Mouse (Mus musculus) testis, adult 2 months (tissue): ENCODE measurements around the gene Dexi. TPM values are rescaled to one million over a fixed set of nuclear protein-coding genes. Genes with fewer than 3 reads are reported as not detected.

Experiments
- H3K27ac ChIP-seq: fragments of 200-500 bp; 2 replicates; pipeline ENCODE4 v1.5.1; 2012; ENCODE audit warnings: low read depth, low read length; ENCODE audit not compliant: control insufficient read depth, insufficient read depth
- H3K27me3 ChIP-seq: fragments of 200-500 bp; 2 replicates; pipeline ENCODE4 v1.6.1; 2012; ENCODE audit warnings: mild to moderate bottlenecking, low read length, moderate library complexity; ENCODE audit not compliant: control insufficient read depth, insufficient read depth
- H3K36me3 ChIP-seq: fragments of 200-500 bp; 2 replicates; pipeline ENCODE4 v1.6.1; 2012; ENCODE audit warnings: mild to moderate bottlenecking, low read length; ENCODE audit not compliant: control insufficient read depth, insufficient read depth
- H3K4me1 ChIP-seq: fragments of 200-500 bp; 2 replicates; pipeline ENCODE4 v1.6.1; 2012; ENCODE audit warnings: low read length; ENCODE audit not compliant: control insufficient read depth, insufficient read depth
- H3K4me3 ChIP-seq: fragments of 200-500 bp; 2 replicates; pipeline ENCODE4 v1.5.1; 2012; ENCODE audit warnings: low read depth, mild to moderate bottlenecking, low read length, moderate library complexity, mixed read lengths; ENCODE audit not compliant: control insufficient read depth
- CTCF ChIP-seq: fragments of 200-500 bp; IDR thresholded peaks from 2 replicates; pipeline ENCODE4 v1.5.1; 2012; ENCODE audit warnings: low read depth, mild to moderate bottlenecking, inconsistent platforms, low read length, moderate library complexity; ENCODE audit not compliant: control insufficient read depth, insufficient read depth, insufficient replicate concordance
- POLR2A ChIP-seq: fragments of 200-500 bp; IDR thresholded peaks from 2 replicates; pipeline ENCODE4 v1.6.1; 2012; ENCODE audit warnings: low read depth, mild to moderate bottlenecking, inconsistent platforms, low read length, moderate library complexity; ENCODE audit not compliant: control insufficient read depth
- polyA plus RNA-seq: library from polyadenylated mRNA; depleted of rRNA; stranded (reverse); fragments of >200 nt; gene quantifications from 2 replicates; pipeline ENCODE4 v1.2.3, GENCODE M21; 2012

Dexi gene
- polyA plus RNA-seq, 1 experiment = 16.4 TPM

DNA sequence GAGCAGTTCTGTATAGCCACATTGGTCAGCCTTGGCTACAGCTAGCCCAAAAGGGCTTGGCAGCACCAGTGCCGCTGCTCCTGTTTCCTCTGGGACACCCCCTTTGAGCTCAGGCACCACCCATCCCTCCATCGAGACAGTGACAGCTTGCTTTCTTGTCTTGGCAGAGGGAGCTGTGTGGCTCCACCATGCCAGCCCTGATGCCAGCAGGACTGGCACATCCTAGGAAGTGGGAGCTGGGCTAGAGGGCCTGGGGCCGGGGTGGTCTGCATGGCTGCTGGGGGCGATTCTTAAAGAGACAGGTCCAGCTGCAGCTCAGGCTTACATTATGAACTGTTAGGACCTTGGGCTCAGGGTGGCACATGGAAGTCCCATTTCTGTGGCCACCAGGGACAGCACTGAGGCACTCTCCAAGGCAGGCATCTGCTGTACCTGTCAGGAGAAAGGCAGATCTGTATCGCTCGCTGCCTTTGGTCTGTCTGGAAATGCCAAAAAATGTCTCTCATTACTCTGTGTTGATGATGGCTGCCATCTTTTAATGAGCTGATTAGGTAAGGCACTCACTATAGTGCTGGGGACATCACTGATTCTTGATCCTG lies 15.7 kb downstream of the Dexi start:
- peaks cover 9% of the 10 kb centered on the region for H3K4me1 ChIP-seq
- H3K27me3 ChIP-seq = no peaks in the 10 kb centered on the region
- TF ChIP-seq CTCF = 0 out of 2 replicates have a peak, but pooled peaks have one; percentile 18
- no peak for TF ChIP-seq POLR2A
- no peak overlapping the region for H3K27ac ChIP-seq
- H3K4me3 ChIP-seq = no peak overlapping the region
- no peaks in the 10 kb centered on the region for H3K36me3 ChIP-seq

DNA sequence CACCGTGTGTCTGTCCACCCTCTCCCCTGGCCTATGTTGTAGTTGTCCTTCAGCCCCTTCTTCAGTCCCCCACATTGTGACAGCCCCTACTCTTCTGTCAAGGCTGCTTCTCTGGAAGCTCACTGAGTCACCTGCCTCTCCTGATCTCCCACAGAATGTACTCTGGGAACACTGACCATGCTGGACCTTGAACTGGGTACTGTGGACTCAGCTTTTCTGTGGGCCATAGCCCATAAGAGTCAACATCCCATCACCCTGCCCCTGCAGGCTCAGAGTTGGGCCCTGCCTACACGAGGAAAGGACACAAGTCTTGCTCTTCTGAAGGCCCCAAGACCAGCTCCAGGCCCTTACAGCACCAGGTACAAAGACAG lies 17.3 kb downstream of the Dexi start:
- Histone ChIP-seq H3K4me1 (no peaks in the 10 kb centered on the region), H3K27me3 (no peaks in the 10 kb centered on the region), H3K27ac (no peak overlapping the region), H3K36me3 (no peaks in the 10 kb centered on the region), H3K4me3 (no peak overlapping the region)
- TF ChIP-seq POLR2A (no peak), CTCF (no peak)

DNA sequence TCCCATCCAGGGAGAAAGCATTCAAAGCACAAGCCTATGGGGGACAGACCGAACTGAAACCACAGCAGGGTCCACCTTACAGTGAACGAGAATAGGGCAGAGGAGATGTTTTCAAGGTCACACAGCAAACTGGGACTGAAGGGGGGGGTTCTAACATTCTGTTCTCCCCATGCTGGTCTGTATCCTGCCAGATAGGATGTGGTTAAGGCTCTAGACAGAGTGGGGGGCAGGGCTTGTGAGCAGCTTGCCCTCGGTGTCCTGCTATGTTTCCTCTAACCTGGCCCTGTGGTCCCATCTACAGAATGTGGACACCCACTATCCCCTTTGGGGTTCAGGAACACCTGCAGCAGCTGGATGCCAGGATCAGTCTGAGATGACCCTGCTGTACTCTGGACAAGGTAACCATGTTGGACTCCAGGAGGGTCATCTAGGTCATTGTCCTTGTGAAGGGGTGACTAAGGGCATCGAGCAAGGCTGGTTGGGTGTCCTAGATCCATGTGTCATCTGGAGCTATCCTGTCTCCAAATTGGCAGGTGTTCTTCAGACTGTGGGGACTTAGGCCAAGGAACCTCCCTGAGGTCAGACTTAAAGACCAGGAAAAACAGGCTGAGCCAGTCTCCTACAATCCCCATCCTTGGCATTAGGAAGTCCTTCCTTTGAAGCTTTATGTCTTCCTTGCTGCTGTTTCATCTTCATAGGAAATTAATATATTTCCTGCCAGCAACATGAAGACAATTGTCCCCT lies 17.8 kb downstream of the Dexi start:
- H3K27ac ChIP-seq = no peak overlapping the region
- TF ChIP-seq POLR2A (no peak), CTCF (no peak)
- no peaks in the 10 kb centered on the region for H3K27me3 ChIP-seq
- no peaks in the 10 kb centered on the region for H3K4me1 ChIP-seq
- no peaks in the 10 kb centered on the region for H3K36me3 ChIP-seq
- H3K4me3 ChIP-seq = no peak overlapping the region

DNA sequence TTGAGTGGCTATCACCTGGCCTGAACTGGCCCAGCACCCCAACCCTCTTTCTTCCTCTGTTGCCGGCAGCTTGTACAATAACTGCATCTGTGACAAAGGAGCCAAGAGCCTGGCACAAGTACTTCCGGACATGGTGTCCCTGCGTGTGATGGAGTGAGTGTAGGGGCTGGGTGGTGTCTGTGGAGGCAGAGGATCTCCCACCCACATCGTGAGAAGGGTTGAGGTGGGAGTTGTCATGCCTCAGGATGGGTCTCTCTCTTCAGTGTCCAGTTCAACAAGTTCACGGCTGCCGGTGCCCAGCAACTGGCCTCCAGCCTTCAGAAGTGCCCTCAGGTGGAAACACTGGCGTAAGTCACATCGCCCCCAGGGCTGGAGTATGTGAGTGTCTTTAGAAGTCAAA lies 19.2 kb downstream of the Dexi start:
- no peak overlapping the region for H3K27ac ChIP-seq
- no peak overlapping the region for H3K4me3 ChIP-seq
- H3K27me3 ChIP-seq = no peaks in the 10 kb centered on the region
- no peaks in the 10 kb centered on the region for H3K36me3 ChIP-seq
- H3K4me1 ChIP-seq = no peaks in the 10 kb centered on the region
- no peak for TF ChIP-seq POLR2A
- TF ChIP-seq CTCF = no peak

DNA sequence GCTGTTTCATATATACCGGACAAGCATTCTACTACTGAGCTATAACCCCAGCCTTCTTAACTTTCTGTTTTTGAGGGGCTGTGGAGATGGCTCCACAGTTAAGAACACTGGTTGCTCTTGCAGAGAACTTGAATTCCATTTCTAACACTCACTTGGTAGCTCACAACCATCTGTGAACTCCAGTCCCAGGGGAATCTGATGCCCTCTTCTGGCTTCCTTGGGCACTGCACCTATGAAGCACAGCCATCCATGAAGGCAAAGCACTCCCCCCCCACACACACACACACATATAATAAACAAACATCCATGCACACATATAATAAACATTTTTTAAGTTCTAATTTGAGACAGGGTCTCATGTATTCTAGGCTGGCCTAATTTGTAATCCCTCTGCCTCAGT lies 20.0 kb downstream of the Dexi start:
- no peaks in the 10 kb centered on the region for H3K36me3 ChIP-seq
- H3K27me3 ChIP-seq = no peaks in the 10 kb centered on the region
- peak; percentile 57; the same call in 1 of the 2 replicates for TF ChIP-seq CTCF
- TF ChIP-seq POLR2A = no peak
- no peaks in the 10 kb centered on the region for H3K4me1 ChIP-seq
- no peak overlapping the region for H3K27ac ChIP-seq
- no peak overlapping the region for H3K4me3 ChIP-seq

DNA sequence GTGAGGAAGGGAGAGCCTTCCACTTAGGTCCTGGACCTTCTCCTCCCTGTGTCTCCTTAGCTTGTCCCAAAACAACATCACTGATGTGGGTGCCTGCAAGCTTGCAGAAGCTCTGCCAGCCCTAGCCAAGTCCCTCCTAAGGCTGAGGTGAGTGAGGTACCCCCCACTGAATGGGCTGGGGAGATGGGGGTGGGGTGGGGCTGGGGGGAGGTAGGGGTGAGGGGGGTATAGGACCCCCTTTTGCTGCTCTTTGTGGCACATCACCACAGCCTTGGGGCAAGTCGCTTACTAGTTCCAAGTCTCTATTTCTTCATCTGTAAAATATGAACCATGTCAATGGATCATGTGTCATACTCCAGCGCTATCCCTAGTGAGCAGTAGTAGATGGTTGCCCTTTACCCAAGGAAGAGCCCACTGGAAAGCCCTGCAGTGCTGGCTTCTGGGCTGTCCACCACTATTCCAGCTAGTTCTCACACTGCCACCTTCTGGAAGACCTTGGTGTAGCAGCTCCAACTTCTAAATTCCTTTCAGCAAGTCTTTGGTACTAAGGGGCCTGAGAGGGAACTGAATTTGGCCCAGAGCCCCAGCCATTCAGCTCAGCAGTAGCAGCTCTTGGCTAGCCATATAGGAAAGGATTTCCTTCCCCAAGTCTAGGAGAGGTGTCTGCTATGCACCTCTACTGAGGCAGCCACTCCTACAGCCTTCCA lies 21.8 kb downstream of the Dexi start:
- TF ChIP-seq POLR2A (no peak), CTCF (peak; percentile 32; the same call in 1 of the 2 replicates)

DNA sequence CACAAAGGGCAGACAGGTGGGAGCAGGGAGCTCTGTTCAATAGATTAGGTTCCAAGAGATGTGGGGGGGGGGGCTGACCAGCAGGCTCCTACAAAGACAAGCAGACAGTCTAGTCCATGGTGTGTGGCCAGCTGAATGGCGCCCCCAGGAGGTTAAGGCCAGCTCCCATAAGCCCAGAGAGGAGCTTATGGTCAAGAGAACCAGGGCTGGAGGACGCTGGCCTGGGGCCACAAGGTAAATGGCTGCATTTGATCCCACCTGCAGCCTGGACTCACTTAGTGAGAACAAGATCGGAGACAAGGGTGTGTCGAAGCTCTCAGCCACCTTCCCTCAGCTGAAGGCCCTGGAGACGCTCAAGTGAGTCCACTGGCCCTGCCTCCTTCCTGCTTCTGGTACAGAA lies 24.8 kb downstream of the Dexi start:
- no peaks in the 10 kb centered on the region for H3K4me1 ChIP-seq
- H3K36me3 ChIP-seq = no peaks in the 10 kb centered on the region
- H3K27ac ChIP-seq = no peak overlapping the region
- H3K4me3 ChIP-seq = no peak overlapping the region
- H3K27me3 ChIP-seq = no peaks in the 10 kb centered on the region
- TF ChIP-seq POLR2A = no peak
- no peak for TF ChIP-seq CTCF

More for the DNA sequence above, 21.8 kb downstream of the Dexi start:
- no peak overlapping the region for H3K4me3 ChIP-seq
- H3K27me3 ChIP-seq = no peaks in the 10 kb centered on the region
- H3K27ac ChIP-seq = no peak overlapping the region
- H3K36me3 ChIP-seq = no peaks in the 10 kb centered on the region
- H3K4me1 ChIP-seq = no peaks in the 10 kb centered on the region
